Mouse (Mus musculus) heart, adult 9 months (tissue): ENCODE data around the gene Dtx1.

Experiments
- DNase-seq, 2 experiments: peaks; one replicate each; pipeline ENCODE4 v3.0.0; 2022; ENCODE audit warnings: low spot score in 2 of 2

Dtx1 gene

DNA sequence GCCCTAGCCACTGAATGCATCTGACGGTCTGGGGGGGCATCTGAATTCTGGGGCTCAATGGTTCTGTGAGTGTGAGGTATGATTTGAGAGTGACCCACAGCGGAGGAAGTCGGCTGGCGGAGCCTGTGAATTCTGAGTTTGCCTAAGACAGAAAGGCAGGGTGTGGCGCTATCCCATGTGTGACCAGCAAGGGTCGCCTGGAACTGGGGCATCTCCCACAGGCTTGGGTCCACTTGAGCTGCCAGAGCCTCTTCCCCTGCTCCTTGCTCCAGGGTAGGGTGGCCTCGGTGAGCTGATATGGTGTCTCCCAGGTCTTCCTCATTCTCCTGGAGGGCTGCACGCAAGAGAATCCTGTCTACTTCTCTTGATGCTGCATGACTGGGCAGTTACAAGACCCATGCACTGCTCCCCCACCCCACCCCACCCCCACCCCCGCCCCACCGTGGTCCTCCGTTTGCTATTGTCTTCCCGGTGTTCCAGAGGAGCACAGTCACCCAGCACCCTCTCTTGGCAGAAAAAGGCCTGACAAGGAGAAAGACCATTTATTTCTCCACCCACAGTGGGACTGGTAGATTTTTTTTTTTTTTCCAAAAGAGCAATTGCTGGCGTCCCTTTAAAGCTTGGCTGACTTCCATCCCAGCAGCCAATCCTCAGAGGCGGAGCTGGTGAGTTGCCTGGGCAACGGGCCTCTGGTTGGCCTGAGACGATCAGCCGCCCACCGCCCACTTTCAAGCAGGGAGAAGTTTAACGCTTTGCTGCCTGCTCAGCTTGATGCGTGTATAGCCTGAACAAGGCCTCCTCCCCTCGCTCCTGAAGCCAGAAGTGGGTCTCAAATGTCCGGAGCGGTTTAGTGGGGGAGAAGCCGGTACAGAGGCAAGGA is 31.8 kb downstream of the Dtx1 start:
- peak; percentile 35 to 44 for DNase-seq

DNA sequence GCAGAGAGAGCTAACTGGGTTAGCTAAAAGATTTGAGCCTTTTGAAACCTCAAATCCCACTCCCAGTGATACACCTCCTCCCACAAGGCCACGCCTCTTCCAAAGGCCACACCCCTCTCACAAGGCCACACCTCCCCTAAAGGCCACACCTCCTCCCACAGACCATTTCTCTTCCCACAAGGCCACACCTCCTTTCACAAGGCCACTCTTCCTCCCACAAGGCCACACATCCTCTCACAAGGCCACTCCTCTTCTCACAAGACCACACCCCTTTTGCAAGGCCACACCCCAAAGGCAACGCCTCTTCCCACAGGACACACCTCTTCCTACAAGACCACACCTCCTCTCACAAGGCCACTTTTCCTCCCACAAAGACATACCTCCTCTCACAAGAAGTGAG is 34.2 kb downstream of the Dtx1 start:
- no peak for DNase-seq

DNA sequence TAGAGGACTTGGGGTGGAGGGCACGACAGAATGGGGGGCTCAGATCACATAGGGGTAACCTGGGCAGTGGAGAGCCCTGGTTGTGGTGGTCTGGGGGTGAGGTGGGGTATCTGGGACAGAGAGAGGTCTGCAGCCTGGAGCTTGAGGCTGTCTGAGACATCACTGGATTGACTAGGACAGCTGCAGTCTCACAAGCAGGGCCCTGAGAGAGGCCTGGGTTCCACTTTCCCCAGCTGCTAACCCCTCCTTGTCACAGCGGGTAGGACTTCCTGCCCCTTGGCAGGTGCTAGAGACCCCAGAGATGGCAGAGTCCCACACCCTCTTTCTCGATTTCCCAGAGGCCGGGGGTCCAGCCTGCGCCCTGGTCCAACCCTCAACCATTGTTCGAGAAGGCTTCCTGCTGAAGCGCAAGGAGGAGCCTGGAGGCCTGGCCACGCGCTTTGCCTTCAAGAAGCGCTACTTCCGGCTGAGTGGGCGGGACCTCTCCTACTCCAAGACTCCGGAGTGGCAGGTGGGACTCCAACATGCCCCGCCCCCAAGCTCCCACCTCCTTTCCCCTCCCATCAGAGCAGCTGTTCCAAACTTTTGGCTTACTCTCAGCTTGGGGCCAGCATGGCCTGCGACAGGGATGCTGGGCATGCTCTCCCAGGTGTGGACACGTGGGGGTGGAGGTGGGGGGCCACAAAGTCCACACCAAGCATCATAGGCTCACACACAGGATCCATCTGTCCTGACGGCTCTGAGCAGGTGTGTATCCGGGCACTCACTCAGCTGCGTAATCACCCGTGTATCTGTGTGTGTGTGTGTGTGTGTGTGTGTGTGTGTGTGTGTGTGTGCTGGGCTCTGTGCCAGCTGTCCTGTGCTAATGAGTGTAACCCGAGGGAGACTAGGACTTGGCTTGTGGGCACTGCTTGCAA is 37.2 kb downstream of the Dtx1 start:
- no peak for DNase-seq

DNA sequence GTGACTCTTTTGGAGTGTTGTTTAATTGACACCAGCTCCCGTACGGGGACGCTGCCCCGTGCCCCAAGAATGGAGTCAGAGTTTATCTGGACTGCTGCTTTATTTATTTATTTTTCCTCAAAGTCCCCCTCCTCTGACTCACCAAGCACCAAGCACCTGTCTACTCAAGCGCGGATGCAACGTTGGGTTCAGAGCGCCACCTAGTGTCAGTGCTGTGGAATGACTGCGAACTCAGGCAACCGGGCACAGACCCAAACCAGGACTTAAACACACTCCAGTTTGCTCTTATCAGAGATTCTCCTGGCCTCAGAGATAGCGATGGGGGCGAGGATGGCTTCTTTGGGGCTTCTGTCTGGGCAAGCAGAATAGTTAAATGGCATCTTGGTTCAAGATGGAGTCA is 38.1 kb downstream of the Dtx1 start:
- peak in 1 of 2 experiments; percentile 30 for DNase-seq

DNA sequence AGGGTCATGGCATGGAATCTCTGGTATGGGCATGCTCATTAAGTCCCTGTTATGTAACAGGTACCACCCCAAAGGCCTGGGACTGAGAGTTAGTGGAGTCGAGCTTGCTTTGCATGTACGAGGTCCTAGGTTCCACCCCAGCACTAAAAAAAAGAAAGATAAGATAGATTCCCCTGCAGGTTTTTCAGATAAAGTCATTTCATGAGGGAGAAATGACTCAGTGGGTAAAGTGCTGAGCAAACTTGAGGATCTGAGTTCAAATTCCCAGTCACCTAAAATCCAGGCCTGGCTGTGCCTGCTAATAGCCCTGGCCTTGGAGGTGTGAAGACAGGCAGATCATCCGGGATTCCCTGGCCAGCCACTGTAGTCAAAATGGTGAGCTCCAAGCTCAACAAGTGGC is 39.9 kb downstream of the Dtx1 start:
- no peak for DNase-seq

DNA sequence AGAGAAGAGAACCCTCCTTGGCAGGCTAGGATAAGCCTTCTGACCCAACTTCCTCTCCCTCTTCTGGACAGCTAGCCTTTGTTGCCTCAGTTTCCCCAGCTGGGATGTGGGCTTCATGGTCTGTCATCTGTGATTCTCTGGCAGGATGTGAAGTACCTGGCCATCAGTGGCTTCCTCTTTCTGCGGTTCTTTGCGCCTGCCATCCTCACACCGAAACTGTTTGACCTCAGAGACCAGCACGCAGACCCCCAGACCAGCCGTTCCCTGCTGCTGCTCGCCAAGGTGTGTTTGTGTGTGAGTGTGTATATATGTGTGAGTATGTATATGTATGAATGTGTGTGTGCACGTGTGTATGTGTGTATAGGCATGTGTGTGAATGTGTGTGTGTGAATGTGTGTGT is 41.6 kb downstream of the Dtx1 start:
- DNase-seq = no peak

DNA sequence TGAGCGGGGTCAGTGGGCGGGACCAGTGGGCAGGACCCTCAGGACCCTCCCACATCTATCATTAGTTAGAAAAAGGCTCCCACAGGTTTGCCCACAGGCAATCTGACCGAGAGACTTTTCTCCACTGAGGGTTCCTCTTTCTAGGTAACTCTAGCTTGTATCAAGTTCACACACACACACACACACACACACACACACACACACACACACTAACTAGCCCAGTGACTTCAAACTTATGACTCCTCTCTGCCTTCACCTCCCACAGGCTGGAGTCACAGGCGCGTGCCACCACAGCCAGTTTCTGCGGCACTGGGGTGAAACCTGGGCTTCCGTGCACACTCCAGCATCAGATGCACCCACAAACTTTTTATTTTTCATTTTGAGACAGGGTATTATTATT is 43.0 kb downstream of the Dtx1 start:
- no peak for DNase-seq

DNA sequence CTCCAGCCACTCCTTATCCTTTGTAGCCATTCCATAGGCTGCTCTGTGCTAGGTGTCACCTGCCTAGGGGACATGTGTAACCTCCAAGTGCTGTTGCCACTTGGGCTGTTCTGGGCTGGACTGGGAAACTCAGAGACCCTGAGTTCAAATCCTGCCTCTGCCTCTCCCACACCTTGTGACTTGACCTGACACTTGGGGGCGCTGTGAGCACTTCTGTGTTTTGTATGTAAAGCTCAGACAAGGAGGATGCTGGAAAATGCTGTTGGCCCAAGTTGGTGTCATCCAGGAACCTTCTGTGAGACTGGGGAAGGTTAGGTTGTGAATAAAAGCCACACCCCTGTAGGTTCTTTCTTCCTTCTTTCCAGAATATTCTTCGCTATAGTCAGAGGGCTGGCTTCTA is 46.8 kb downstream of the Dtx1 start:
- DNase-seq = no peak

DNA sequence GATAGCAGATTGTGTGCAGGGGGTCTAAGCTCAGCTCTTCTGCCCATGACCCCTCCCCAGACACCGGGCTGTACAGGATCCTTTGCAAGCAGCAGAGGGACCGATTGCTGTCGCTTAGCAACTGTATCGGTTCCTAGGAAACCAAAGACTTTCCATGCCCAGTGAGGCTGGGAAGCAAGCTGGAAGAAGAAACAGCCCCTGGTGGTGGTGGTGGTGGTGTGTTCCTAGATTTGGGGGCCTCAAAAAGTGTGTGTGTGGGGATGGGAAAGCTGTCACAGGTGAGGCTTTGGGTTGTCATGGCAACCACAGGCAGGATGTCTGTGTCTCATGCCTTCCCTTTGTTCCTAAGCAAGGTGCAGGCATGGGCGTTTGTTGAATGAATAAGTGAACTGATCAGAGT is 50.9 kb downstream of the Dtx1 start:
- DNase-seq = no peak

DNA sequence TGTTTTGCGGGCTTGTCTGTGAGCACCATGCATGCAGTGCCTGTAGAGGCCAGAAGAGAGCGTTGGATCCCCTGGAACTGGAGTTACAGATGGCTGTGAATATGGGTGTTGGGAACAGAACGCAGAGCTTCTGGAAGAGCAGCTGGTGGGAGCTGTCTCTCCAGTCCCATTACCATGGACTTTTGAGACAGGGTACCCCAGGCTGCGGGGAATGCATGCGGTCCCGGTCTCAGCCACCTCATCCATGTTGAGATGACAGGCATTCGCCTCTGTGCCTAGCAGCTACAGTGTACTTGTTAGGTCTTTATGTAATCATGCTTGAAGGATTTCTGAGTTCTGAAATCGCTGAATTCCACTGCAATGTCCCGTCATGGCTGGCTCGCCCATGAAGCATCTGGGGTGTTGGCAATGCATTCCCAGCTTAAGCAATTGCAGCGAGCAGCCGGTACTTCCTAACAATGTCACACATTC is 55.4 kb downstream of the Dtx1 start:
- DNase-seq = no peak

DNA sequence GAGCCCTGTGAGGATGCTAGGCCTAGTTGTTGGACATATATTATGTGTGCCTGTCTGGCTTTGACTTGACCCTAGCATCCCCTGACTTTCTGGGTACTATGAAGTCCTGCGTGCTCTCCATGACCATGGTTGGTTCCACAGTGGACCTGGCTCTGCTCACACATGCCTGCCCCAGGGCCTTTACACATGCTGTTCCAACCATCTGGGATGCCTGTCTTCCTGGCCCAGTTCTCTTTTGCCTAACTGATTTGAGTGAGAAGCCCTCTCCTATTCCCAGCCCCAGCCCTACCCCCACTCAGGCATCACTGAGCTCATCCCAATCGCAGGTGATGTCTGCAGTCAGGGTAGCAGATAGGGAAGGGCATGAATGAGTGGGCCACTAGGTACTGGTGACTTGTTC is 57.9 kb downstream of the Dtx1 start:
- DNase-seq = no peak

DNA sequence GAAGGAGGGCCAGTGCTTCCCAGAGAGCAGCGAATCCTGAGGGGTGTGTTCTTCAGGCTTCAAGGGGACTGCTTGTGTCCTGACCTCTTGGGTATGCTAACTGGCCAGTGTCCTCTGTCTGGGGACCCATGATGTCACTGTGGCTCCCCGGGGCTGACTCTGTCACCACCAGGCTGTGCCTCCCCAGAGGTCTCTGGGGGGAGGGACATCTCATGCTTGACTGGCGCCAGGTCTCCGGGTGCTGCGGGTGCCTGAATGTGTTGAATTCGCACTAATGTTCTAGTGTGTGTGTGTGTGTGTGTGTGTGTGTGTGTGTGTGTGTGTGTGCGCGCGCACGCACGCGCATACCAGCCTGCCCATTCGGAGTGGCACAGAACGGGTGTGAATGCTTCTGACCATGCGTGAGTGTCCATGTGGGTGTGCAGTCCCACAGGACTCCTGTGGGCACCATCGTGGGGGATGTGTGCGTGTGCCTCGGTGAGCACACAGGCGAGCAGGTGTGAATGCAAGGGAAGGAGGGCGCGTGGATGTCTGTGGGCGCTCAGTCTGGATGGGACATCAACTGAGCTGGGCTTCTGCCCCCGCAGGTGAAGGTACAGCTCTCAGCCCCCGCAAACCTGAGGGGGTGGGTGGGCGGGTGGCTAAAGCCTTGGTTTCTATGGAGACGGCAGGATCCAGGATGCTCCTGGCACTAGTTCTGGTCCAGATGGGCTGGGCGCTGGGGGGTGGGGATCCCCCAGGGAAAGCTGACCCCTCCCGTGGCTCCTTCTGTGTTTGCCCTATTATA is 58.6 kb downstream of the Dtx1 start:
- DNase-seq = no peak

DNA sequence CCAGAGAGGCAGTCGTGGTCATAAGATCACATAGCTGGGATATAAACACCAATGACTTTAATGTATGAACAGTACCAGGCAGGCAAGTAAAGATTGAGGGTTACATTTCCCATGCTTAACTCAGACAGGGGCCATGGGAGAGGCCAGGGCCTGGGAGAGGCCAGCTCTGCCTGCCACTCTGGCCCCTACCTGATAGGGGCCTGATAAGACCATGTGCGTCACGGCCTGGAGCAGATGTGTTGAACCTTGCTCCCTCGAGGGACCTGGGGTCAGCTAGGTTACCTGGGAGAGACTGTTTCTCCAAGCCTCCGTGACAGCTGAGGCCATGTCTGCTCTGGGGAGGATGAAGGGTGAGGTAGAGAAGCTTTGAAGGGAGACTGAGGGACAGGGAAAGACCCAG is 60.5 kb downstream of the Dtx1 start:
- no peak for DNase-seq

DNA sequence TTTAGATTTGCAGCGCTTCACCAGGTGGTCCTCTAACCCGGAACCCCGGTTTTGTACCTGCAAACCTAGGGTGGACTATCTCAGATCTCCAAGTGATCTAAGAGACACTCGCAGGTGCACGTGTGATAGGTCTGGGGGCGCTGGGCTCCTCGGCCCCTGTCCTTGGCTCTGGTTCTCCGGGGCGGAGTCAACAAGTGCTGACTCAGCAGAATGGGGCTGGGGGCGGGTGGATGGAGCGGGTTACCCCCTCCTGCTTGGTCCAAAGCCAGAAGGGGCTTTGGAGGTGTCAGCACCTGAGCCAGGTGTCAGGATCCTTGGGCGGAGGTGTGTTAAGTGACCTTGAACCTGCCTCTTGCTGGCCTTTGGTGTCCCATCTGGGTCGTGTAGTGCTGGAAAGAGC is 61.8 kb downstream of the Dtx1 start:
- DNase-seq = no peak

DNA sequence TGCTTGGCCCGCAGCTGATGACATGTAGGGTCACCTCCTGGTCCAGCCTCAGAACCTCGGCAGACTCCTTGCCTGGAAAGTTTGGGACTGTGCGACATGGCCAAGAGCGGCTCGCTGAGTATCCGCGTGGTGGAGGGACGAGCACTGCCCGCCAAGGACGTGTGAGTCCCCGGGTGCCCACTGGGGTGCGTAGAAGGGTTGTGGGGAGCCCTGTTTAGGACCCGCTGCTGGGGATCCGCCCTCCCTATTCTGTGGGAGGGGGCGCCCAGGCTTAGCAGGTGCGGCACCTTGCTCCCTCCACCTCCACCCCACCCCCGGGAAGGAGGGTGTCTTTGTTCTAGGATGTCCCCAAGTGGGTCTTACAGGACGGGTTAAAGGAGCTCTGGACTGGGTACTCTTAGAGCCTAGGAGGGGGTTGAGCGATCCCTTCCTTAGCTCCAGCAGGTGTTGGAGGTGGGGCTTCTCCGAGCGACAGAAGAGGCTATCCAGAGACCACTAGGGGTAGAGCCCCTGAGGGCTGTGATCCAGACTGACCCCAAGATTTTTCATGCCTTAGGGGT is 62.3 kb downstream of the Dtx1 start:
- no peak for DNase-seq

DNA sequence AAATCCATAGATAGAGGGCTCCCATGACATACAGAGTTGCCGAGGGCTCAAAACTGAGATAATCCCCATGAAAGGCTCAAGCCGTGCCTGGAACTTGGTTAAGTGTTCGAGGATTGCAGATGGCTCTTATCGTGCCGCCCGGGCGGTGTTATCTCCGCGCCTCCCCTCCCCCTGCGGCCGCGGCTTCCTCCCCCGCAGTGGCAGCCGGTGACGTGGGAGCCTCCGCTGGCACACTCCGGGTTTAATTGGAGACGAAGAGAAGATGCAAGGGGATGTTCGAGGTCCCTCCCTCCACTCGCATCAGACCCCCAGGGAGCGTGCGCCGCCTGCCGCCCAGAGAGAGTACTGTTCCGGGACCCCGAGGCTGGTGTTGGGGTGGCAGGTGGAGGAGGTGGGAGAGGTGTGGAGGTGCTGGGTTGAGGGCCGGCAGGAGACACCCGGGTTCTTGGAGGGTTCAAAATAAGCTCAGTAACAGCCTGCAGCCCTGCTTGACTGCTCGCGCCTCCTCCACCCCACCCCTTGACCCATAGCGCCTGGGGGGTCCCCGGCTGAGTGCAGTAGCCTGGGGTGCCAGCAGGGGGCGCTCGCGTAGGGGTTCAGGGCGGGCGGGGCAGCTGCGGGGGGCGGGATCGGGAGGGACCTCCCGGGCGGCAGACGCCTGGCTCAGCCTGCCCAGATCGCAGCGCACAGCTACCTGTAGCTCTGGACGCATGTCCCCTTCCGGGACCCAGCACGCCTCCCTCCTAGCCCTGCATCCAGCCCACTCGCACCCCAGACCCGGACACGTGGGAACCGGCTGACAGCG is 63.0 kb downstream of the Dtx1 start, which contains the start of gene Rasal1:
Gene Rasal1, plus strand, starts transcription at position 244 of the 805 bp plus-strand sequence.
- no peak for DNase-seq

DNA sequence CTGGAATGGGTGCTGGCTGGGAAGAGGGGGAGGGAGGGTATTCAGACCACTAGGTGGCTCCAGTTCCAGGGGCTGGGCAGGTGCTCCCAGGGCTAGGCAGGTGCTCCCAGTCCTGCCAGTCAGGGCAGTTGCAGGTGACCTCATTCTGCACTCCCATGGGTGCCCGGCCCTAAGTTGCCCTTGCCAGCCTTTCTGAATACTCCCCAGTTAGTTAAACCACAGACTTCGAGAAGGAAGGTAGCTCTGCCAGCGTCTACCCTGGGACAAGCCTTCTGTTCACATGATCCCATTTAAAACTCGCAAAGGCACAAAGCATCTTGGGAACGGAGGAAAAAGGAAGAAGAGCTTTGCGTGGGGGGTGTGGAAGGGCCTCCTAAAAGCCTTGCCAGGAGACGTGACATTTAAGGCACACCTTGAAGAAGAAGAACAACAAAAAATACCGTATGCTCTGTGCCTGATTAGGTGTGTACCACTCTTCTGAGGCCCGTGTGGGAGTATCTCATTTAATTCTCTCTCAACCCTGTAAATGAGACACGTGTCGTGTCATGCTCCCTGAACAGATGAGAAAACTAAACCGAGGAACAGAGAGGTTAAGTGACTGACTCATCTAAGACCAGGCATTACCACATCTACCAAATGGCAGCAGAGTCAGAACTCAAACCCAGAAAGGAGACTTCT is 63.8 kb downstream of the Dtx1 start:
- DNase-seq = no peak

DNA sequence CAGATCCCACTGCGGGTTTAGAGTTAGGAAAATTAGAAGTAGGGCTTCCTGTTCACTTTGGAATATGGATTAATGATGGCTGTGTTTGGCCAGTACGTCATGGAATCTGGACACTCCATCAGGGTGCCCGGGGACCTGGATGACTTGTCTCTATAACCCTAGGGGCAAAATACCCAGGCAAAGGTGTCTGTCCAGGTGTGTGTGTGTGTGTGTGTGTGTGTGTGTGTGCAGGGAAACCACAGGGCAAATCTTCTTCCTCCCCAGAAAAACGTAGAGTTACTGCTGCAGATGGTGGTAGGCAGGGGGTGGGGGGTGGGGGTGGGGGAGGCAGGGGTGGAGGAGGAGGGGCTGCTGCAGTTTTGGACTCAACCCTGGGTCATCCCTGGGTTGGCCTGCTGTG is 64.4 kb downstream of the Dtx1 start:
- DNase-seq = no peak

DNA sequence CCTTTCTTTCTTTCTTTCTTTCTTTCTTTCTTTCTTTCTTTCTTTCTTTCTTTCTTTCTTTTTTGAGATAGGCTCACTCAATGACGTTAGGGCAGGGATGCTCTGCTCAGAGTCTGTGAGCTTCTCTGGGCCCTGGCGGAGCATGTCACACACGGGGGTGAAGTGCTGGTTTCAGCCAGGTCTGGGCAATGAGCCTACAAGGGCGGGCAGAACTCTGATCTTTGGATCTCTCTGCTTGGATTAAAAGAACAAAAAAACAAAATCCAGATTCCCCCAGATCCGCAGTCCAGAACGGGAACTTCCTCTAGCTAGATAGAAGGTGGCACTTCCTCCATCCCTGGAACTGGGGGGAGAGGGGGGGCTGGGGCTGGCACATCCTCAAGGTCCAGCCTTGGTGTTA is 65.9 kb downstream of the Dtx1 start:
- DNase-seq = no peak

DNA sequence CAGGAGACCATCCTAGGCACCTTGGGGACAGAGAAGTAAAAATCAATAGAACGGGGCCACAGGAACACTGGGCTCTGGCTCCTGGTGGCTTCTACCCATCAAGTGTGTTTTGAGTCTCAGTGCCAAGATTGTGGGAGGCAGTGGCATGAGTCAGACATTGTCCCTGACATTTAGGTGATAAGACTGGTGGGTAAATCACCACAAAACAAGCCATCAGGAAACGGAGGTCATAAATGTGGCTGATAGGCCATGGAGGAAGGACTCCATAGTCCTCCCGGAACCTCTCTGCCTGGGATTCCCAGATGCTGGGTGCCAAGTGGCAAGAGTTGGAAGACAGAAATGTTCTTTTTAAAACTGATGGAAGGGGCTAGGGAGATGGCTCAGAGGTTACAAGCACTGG is 67.5 kb downstream of the Dtx1 start:
- DNase-seq = no peak
